Mouse (Mus musculus): ENCODE measurements around the gene Rogdi.
A peak's percentile ranks its signal among the peaks of the same experiment; 100 is the strongest.

The Rogdi gene

GRCm38 (mm10) chr16:4984717-4985116, 28.6 kb downstream of the Rogdi start:
- DNase-seq, result no peak

GRCm38 (mm10) chr16:4979755-4980380, 33.5 kb downstream of the Rogdi start:
- no peak for DNase-seq

GRCm38 (mm10) chr16:4978275-4979051, 34.9 kb downstream of the Rogdi start:
- DNase-seq, result peak; percentile 25

- peak; percentile 50 for DNase-seq
These were observed 37.2 kb downstream of the Rogdi start for GRCm38 (mm10) chr16:4976180-4976579.

- DNase-seq, result peak; percentile 18
These were observed 38.8 kb downstream of the Rogdi start for GRCm38 (mm10) chr16:4974521-4974920.

GRCm38 (mm10) chr16:4971626-4972025, 41.7 kb downstream of the Rogdi start:
- DNase-seq, result no peak

GRCm38 (mm10) chr16:4969055-4969843, 44.1 kb downstream of the Rogdi start:
- no peak for DNase-seq

GRCm38 (mm10) chr16:4968426-4968825, 44.9 kb downstream of the Rogdi start:
- DNase-seq, result no peak

GRCm38 (mm10) chr16:4965392-4966129, 47.8 kb downstream of the Rogdi start:
- DNase-seq, result no peak

GRCm38 (mm10) chr16:4964731-4965391, 48.5 kb downstream of the Rogdi start:
- no peak for DNase-seq

- DNase-seq, result peak; percentile 100
These were observed 49.3 kb downstream of the Rogdi start, which contains the start of gene Anks3 for GRCm38 (mm10) chr16:4963797-4964709. Anks3 (minus strand) TSS chr16:4964205.

- no peak for DNase-seq
These were observed 50.0 kb downstream of the Rogdi start for GRCm38 (mm10) chr16:4963346-4963745.

GRCm38 (mm10) chr16:4960260-4960659, 53.1 kb downstream of the Rogdi start:
- no peak for DNase-seq
